Comparison of ENCODE assay signal across 8 mouse cellular contexts in the genomic region with DNA sequence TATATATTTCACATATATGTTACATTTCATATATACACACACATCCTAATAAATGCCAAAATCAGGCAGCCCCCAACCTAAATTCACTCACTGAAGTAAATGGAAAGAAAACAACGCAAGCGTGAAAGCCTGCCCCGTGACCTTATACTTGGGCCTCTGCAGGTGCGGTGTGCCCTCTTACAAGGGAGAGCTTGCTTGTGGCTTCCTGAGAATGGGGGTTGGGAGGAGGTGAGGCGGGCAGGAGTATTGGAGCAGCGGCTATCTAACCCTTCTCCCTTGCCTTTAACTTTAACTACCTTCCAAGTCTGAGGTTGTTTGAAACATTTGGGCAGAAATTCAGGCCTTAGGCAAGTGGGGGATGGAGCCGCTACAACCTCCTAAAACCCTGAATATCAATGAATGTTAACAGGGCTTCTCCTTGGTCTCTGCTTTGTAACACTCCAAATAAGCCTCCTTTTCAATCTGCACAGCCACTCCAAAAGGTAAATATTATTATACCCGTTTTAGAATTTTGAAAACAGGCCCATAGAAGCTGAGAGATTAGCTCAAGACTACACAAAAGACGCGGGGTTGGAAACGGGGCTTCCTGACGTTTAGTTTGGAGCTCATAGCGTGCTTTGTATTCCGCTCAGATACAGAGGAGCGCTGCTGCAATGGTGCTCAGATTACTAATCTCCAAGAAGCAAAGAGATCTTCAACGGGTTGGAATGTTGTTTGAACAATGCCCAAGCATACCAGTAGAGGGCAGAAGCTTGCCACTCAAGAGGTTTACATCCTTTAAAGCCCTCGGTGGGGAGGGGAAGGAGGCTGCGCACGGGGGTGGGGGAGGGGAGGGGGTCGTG. TPM values are rescaled to one million over a fixed set of nuclear protein-coding genes. Genes with fewer than 3 reads are reported as not detected.
A peak's percentile ranks its signal among the peaks of the same experiment; 100 is the strongest.
DNase-seq lines count a peak whose midpoint lies in the region; ATAC-seq and TF ChIP-seq lines count a peak whose summit lies in the region.

No protein-coding gene starts in this region.

- peaks cover 3% of the 10 kb centered on the region; the same call in 1 of the 2 replicates for H3K4me1 ChIP-seq in G1E (ENCODE audit: insufficient read depth, low read depth, low read length)
- H3K4me1 ChIP-seq in forebrain, embryonic 13.5 days, result peaks cover 11% of the 10 kb centered on the region
- H3K4me1 ChIP-seq in lung, adult 2 months (ENCODE audit: control insufficient read depth, insufficient read depth, low read length), result no peaks in the 10 kb centered on the region

- no peaks in the 10 kb centered on the region for H3K9me3 ChIP-seq in G1E (replicated peaks)
- no peaks in the 10 kb centered on the region for H3K9me3 ChIP-seq in forebrain, embryonic 13.5 days (replicated peaks)

- H3K4me2 ChIP-seq in forebrain, embryonic 13.5 days, result peak overlapping the region; percentile 36

- ATAC-seq in G1E (ENCODE audit: extremely low read depth, insufficient number of reproducible peaks, low FRiP score, poor library complexity, severe bottlenecking), result peak; percentile 45; the same call in 1 of the 2 replicates
- ATAC-seq in forebrain, embryonic 13.5 days, result peak; percentile 90
- ATAC-seq in neutrophil, adult 5-6 weeks (ENCODE audit: extremely low read depth, insufficient number of reproducible peaks, low FRiP score, poor library complexity, severe bottlenecking), result peak; percentile 69; the same call in 1 of the 2 replicates

- no peak overlapping the region for H3K27ac ChIP-seq in forebrain, embryonic 13.5 days

- TF ChIP-seq CTCF in G1E (IDR thresholded peaks at IDR 0.05; ENCODE audit: low read depth, low read length), result no peak
- peak; percentile 48 for TF ChIP-seq CTCF in lung, adult 2 months (IDR thresholded peaks at IDR 0.05; ENCODE audit: insufficient read depth, low read length)

- TF ChIP-seq POLR2A in lung, adult 2 months (IDR thresholded peaks at IDR 0.05; ENCODE audit: borderline replicate concordance, extremely low read depth, low read depth, low read length), result no peak

- no peak overlapping the region for H3K4me3 ChIP-seq in G1E (ENCODE audit: low read depth, low read length)
- no peak overlapping the region for H3K4me3 ChIP-seq in forebrain, embryonic 13.5 days
- no peak overlapping the region for H3K4me3 ChIP-seq in lung, adult 2 months (replicated peaks; ENCODE audit: extremely low read depth, low read depth, low read length)

- DNase-seq in G1E (ENCODE audit: low spot score), result peak; percentile 12
- DNase-seq in c-Kit-positive CD71-negative TER-119-negative erythroid progenitor cells, embryonic 14.5 days (ENCODE audit: low read depth), result peak; percentile 38
- peak; percentile 78 to 84 for DNase-seq in heart, postnatal 10 days
- peak; percentile 59 to 76 for DNase-seq in kidney, postnatal 25 days
- DNase-seq in lung, adult 2 months, result peak; percentile 42
- peak; percentile 77 to 84 for DNase-seq in thymus, postnatal 10 days (ENCODE audit: low spot score in 2 of 2)

- 4% methylated on average over 20 of the region's 20 CpGs for WGBS in forebrain, embryonic 13.5 days
- 23% methylated on average over 20 of the region's 20 CpGs for WGBS in lung, adult 2 months

- no peaks in the 10 kb centered on the region for H3K36me3 ChIP-seq in G1E (replicated peaks)
- H3K36me3 ChIP-seq in forebrain, embryonic 13.5 days (ENCODE audit: poor library complexity, severe bottlenecking), result no peaks in the 10 kb centered on the region

- intact Hi-C loops in heart, postnatal 10 days (cut with DNase I), result loop anchor here (2.0 to 5.0 kb wide), 3 partner anchors 23 to 407 kb away; no protein-coding TSS in a partner anchor

- H3K27me3 ChIP-seq in G1E (ENCODE audit: insufficient read depth, low read length), result no peaks in the 10 kb centered on the region
- 0 out of 2 replicates have a peak, but pooled peaks cover 6% of the 10 kb centered on the region for H3K27me3 ChIP-seq in forebrain, embryonic 13.5 days

- no peak overlapping the region for H3K9ac ChIP-seq in forebrain, embryonic 13.5 days

RNA-seq across cellular contexts. Expression of a gene that starts 28.3 kb away (rescaled TPM):
- total RNA-seq in G1E (2014; fragmentation: Nextera tagmentation), result 8.0 TPM in 1 of 2 replicates, not detected in the other
- 0.05 and 0.06 TPM in 2 replicates for total RNA-seq in G1E (2017)
- polyA plus RNA-seq in G1E (2012), result 0.02 TPM in 1 of 2 replicates, not detected in the other
- polyA plus RNA-seq in forebrain, embryonic 13.5 days (2015; fragmentation: Nextera tagmentation; extraction: Ambion mirVana), result 5.3 and 5.6 TPM in 2 replicates
- total RNA-seq in heart, postnatal 10 days (2021), result 100 to 1,000 TPM; 456 to 731 TPM
- polyA plus RNA-seq in lung, adult 2 months (2012; rRNA removed), result 151 and 253 TPM in 2 replicates
- total RNA-seq in neutrophil, adult 5-6 weeks (2017), result 183 and 185 TPM in 2 replicates

RNA-seq across cellular contexts. Expression of a gene that starts 53.5 kb away (rescaled TPM):
- total RNA-seq in G1E (2014; fragmentation: Nextera tagmentation), result 39.1 and 42.2 TPM in 2 replicates
- total RNA-seq in G1E (2017), result 46.0 and 49.7 TPM in 2 replicates
- polyA plus RNA-seq in G1E (2012), result 9.0 and 10.0 TPM in 2 replicates
- 86.1 and 90.3 TPM in 2 replicates for polyA plus RNA-seq in forebrain, embryonic 13.5 days (2015; fragmentation: Nextera tagmentation; extraction: Ambion mirVana)
- 10 to 100 TPM; 38.4 to 46.2 TPM for total RNA-seq in heart, postnatal 10 days (2021)
- 17.1 and 19.7 TPM in 2 replicates for polyA plus RNA-seq in lung, adult 2 months (2012; rRNA removed)
- total RNA-seq in neutrophil, adult 5-6 weeks (2017), result 159 and 165 TPM in 2 replicates

Comparison
In these comparisons a context has a peak if more than half of its experiments do, and no peak if none do; other contexts are left out.
1. DNase-seq: peak in every context shown above with its lines; median percentile 81 in heart, postnatal 10 days; 80 in thymus, postnatal 10 days; 68 in kidney, postnatal 25 days; 42 in lung, adult 2 months; 38 in c-Kit-positive CD71-negative TER-119-negative erythroid progenitor cells, embryonic 14.5 days; 12 in G1E.
2. RNA of a gene that starts 28.3 kb away (total RNA-seq): 456 to 731 TPM in heart, postnatal 10 days and 183 to 185 TPM in neutrophil, adult 5-6 weeks; 0.05 to 8.0 TPM in G1E; every median in the first group is over 10 times any median in the second.
3. Peak in every context shown above with its lines, with median percentiles within 50 percentile points of each other: ATAC-seq.